13 mouse cellular contexts compared by ENCODE assay signal in genomic region chr13:60675416-60675815, GRCm38 (mm10).
DNase-seq lines count a peak whose midpoint lies in the region; ATAC-seq and TF ChIP-seq lines count a peak whose summit lies in the region.
"Had no signal": no experiment of that assay in that cellular context is flagged by ENCODE, and none has a peak within 500 bp of the region (broad histone marks: within the 10 kb centered on the region; RNA-seq: fewer than 3 reads in every experiment).

No protein-coding gene starts in this region.

- no peak for TF ChIP-seq CTCF in liver, adult 2 months (IDR thresholded peaks at IDR 0.05; ENCODE audit: low read depth, low read length)
- TF ChIP-seq CTCF in hindbrain, postnatal 0 days (IDR thresholded peaks at IDR 0.05; ENCODE audit: low read depth) = no peak

- no peaks in the 10 kb centered on the region for H3K27me3 ChIP-seq in heart, embryonic 10.5 days (ENCODE audit: insufficient read depth, poor library complexity, severe bottlenecking)
- no peaks in the 10 kb centered on the region for H3K27me3 ChIP-seq in liver, adult 2 months (ENCODE audit: control insufficient read depth, insufficient read depth, low read length)
- H3K27me3 ChIP-seq in embryonic facial prominence, embryonic 10.5 days (replicated peaks; ENCODE audit: low read depth, poor library complexity, severe bottlenecking) = no peaks in the 10 kb centered on the region
- no peaks in the 10 kb centered on the region for H3K27me3 ChIP-seq in liver, embryonic 15.5 days
- no peaks in the 10 kb centered on the region for H3K27me3 ChIP-seq in hindbrain, postnatal 0 days (ENCODE audit: insufficient read depth, low read length)

- H3K36me3 ChIP-seq in heart, embryonic 10.5 days = no peaks in the 10 kb centered on the region
- no peaks in the 10 kb centered on the region; the same call in 1 of the 2 replicates for H3K36me3 ChIP-seq in liver, adult 2 months (ENCODE audit: control insufficient read depth, insufficient read depth, low read length)
- 0 out of 2 replicates have a peak, but pooled peaks cover 5% of the 10 kb centered on the region for H3K36me3 ChIP-seq in embryonic facial prominence, embryonic 10.5 days (replicated peaks)
- H3K36me3 ChIP-seq in liver, embryonic 15.5 days (replicated peaks) = peaks cover under 1% of the 10 kb centered on the region; the same call in 1 of the 2 replicates
- H3K36me3 ChIP-seq in hindbrain, postnatal 0 days (ENCODE audit: insufficient read depth, low read length) = no peaks in the 10 kb centered on the region

- peaks cover 60% of the 10 kb centered on the region for H3K79me2 ChIP-seq in liver, adult 2 months (ENCODE audit: control insufficient read depth, insufficient read depth, low read length)

- H3K4me3 ChIP-seq in heart, embryonic 10.5 days = no peak overlapping the region
- H3K4me3 ChIP-seq in liver, adult 2 months (ENCODE audit: insufficient read depth, low read depth, low read length) = no peak overlapping the region
- no peak overlapping the region for H3K4me3 ChIP-seq in embryonic facial prominence, embryonic 10.5 days
- H3K4me3 ChIP-seq in liver, embryonic 15.5 days (replicated peaks) = no peak overlapping the region
- no peak overlapping the region for H3K4me3 ChIP-seq in hindbrain, postnatal 0 days (ENCODE audit: low read length)
- H3K4me3 ChIP-seq: erythroblast, embryonic 14.5 days had no signal

- H3K27ac ChIP-seq in heart, embryonic 10.5 days = peak overlapping the region; percentile 47; the same call in 1 of the 2 replicates
- peak overlapping the region; percentile 89 for H3K27ac ChIP-seq in liver, adult 2 months (replicated peaks; ENCODE audit: insufficient read depth, low read depth, low read length)
- H3K27ac ChIP-seq in embryonic facial prominence, embryonic 10.5 days (replicated peaks) = peak overlapping the region; percentile 75; the same call in 1 of the 2 replicates
- peak overlapping the region; percentile 55 for H3K27ac ChIP-seq in liver, embryonic 15.5 days (replicated peaks)
- no peak overlapping the region for H3K27ac ChIP-seq in hindbrain, postnatal 0 days

- no peak for ATAC-seq in liver, embryonic 15.5 days (ENCODE audit: insufficient read depth)
- no peak for ATAC-seq in hindbrain, postnatal 0 days
- ATAC-seq: midbrain, embryonic 16.5 days had no signal

- TF ChIP-seq POLR2A in liver, adult 2 months (IDR thresholded peaks at IDR 0.05; ENCODE audit: extremely low read depth, insufficient read depth, low read length) = no peak

- H3K4me2 ChIP-seq in liver, embryonic 15.5 days = no peak overlapping the region; the same call in none of the 2 replicates
- no peak overlapping the region for H3K4me2 ChIP-seq in hindbrain, postnatal 0 days (ENCODE audit: low read depth, low read length)

- H3K4me1 ChIP-seq in heart, embryonic 10.5 days = peaks cover 53% of the 10 kb centered on the region
- H3K4me1 ChIP-seq in liver, adult 2 months (ENCODE audit: control insufficient read depth, insufficient read depth, low read length) = peaks cover 48% of the 10 kb centered on the region
- H3K4me1 ChIP-seq in embryonic facial prominence, embryonic 10.5 days = peaks cover 36% of the 10 kb centered on the region
- peaks cover 56% of the 10 kb centered on the region for H3K4me1 ChIP-seq in liver, embryonic 15.5 days (replicated peaks)
- H3K4me1 ChIP-seq in hindbrain, postnatal 0 days (ENCODE audit: insufficient read depth, low read length) = no peaks in the 10 kb centered on the region

- 21% methylated on average over 4 of the region's 4 CpGs for WGBS in heart, embryonic 10.5 days
- WGBS in liver, adult 2 months = 29% methylated on average over 4 of the region's 4 CpGs
- 47% methylated on average over 4 of the region's 4 CpGs for WGBS in embryonic facial prominence, embryonic 10.5 days
- 69% methylated on average over 4 of the region's 4 CpGs for WGBS in liver, embryonic 15.5 days (ENCODE audit: insufficient replicate concordance)
- 91% methylated on average over 4 of the region's 4 CpGs for WGBS in hindbrain, postnatal 0 days

- H3K9me3 ChIP-seq in heart, embryonic 10.5 days = no peaks in the 10 kb centered on the region
- H3K9me3 ChIP-seq in embryonic facial prominence, embryonic 10.5 days = no peaks in the 10 kb centered on the region
- H3K9me3 ChIP-seq in liver, embryonic 15.5 days (replicated peaks) = no peaks in the 10 kb centered on the region
- H3K9me3 ChIP-seq in hindbrain, postnatal 0 days (ENCODE audit: low read length) = no peaks in the 10 kb centered on the region

- no peak for DNase-seq in heart, embryonic 10.5 days (ENCODE audit: low spot score)
- no peak for DNase-seq in heart, postnatal 4 days
- DNase-seq in liver, adult 2 months (ENCODE audit: extremely low read depth, low read depth, low spot score) = peak; percentile 50
- DNase-seq in liver (no peak), MN1 (ENCODE audit: low spot score) (no peak)
- DNase-seq in embryonic facial prominence, embryonic 10.5 days (ENCODE audit: low spot score) = no peak
- DNase-seq in hindbrain, postnatal 0 days (ENCODE audit: low spot score) = no peak
- DNase-seq: adrenal gland, adult 2 months; cerebellum, adult 18-20 months; thymus, adult 18-20 months had no signal

- no peak overlapping the region for H3K9ac ChIP-seq in liver, adult 2 months (ENCODE audit: low read depth, low read length)
- no peak overlapping the region; the same call in 1 of the 2 replicates for H3K9ac ChIP-seq in liver, embryonic 15.5 days
- H3K9ac ChIP-seq in hindbrain, postnatal 0 days (replicated peaks; ENCODE audit: low read length) = no peak overlapping the region
